Mouse (Mus musculus) left cerebral cortex, postnatal 10 days (tissue): ENCODE results near the gene Mlxip. TPM values are rescaled to one million over a fixed set of nuclear protein-coding genes. Genes with fewer than 3 reads are reported as not detected.

Source experiments
- DNase-seq, 2 experiments: peaks; one replicate each; pipeline ENCODE4 v3.0.0; 2021 to 2022; ENCODE audit warnings: low spot score in 2 of 2, mixed read lengths in 1 of 2; ENCODE audit errors: extremely low spot score in 1 of 2
- intact Hi-C: fragments of 180-260 bp; cut with DNase I; formaldehyde crosslinking; loops from one replicate; pipeline ENCODE4 v1.15.1; 2025
- total RNA-seq, 2 experiments: library from RNA; stranded (reverse); gene quantifications; 2 replicates each; pipeline ENCODE4 v1.2.3; 2021

Mlxip gene
- total RNA-seq, 2 experiments from 2014 or later, result 22.6 to 24.6 TPM

GRCm38 (mm10) chr5:123470784-123471400 lies 76.3 kb downstream of the Mlxip start:
- DNase-seq, result peak in 1 of 2 experiments; percentile 29
- intact Hi-C loops, result no loop called here

GRCm38 (mm10) chr5:123473817-123474216 lies 79.2 kb downstream of the Mlxip start:
- DNase-seq, result peak in 1 of 2 experiments; percentile 5
- intact Hi-C loops, result no loop called here

- intact Hi-C loops, result no loop called here
- no peak for DNase-seq
These were observed 93.2 kb downstream of the Mlxip start for GRCm38 (mm10) chr5:123487659-123488395.

GRCm38 (mm10) chr5:123489112-123489785 lies 94.7 kb downstream of the Mlxip start, which contains the start of the genes Lrrc43 and Il31:
Gene Lrrc43 (plus strand): TSS chr5:123489305.
Gene Il31 (minus strand): TSS chr5:123489489.
- intact Hi-C loops, result no loop called here

GRCm38 (mm10) chr5:123489935-123490334 lies 95.3 kb downstream of the Mlxip start:
- no peak for DNase-seq

More at GRCm38 (mm10) chr5:123489112-123489785, 94.7 kb downstream of the Mlxip start, which contains the start of the genes Lrrc43 and Il31:
- no peak for DNase-seq

GRCm38 (mm10) chr5:123499717-123500116 lies 105.1 kb downstream of the Mlxip start:
- peak in 1 of 2 experiments; percentile 44 for DNase-seq
- intact Hi-C loops, result loop anchor here (2.0 to 10.0 kb wide), 3 partner anchors 55 to 245 kb away; partner anchors contain the start of gene Wdr66

More at GRCm38 (mm10) chr5:123489935-123490334, 95.3 kb downstream of the Mlxip start:
- intact Hi-C loops, result loop anchor here (10.0 kb wide), 1 partner anchor 235 kb away; the partner anchor contains the start of gene Wdr66

GRCm38 (mm10) chr5:123501973-123502372 lies 107.4 kb downstream of the Mlxip start:
- DNase-seq, result no peak
- intact Hi-C loops, result loop anchor here (5.0 kb wide), 1 partner anchor 135 kb away; no protein-coding TSS in a partner anchor

Other genes with a start within 250 kb of the Mlxip start
- 10 to 100 TPM; 37.9 to 38.9 TPM for gene Psmd9, start 225.4 kb upstream of the Mlxip start, total RNA-seq
- gene Hpd, start 212.1 kb upstream of the Mlxip start, total RNA-seq, result not detected
- gene Wdr66, start 142.7 kb upstream of the Mlxip start, total RNA-seq, result 1 to 10 TPM; 6.3 to 7.2 TPM
- gene Bcl7a, start 51.0 kb upstream of the Mlxip start, total RNA-seq, result 10 to 100 TPM; 81.4 to 83.3 TPM
- 1 to 10 TPM; 1.4 to 2.1 TPM for gene Lrrc43, start 94.5 kb downstream of the Mlxip start, total RNA-seq
- not detected for gene Il31, start 94.7 kb downstream of the Mlxip start, total RNA-seq
- gene B3gnt4, start 115.7 kb downstream of the Mlxip start, total RNA-seq, result 1 to 10 TPM; 1.1 to 1.2 TPM
- gene Diablo, start 129.4 kb downstream of the Mlxip start, total RNA-seq, result 10 to 100 TPM; 41.3 to 45.8 TPM
- 1 to 10 TPM; 4.7 to 5.0 TPM for gene Gm49027, start 130.7 kb downstream of the Mlxip start, total RNA-seq
- gene Vps33a, start 178.2 kb downstream of the Mlxip start, total RNA-seq, result 10 to 100 TPM; 70.1 to 76.9 TPM